Mouse (Mus musculus) embryonic facial prominence, embryonic 10.5 days (tissue): ENCODE data around the gene Aatk. TPM values are rescaled to one million over a fixed set of nuclear protein-coding genes. Genes with fewer than 3 reads are reported as not detected.

Experiments
- DNase-seq: peaks from one replicate; pipeline ENCODE4 v3.0.0-alpha.2; 2017; ENCODE audit warnings: low spot score
- H3K27ac ChIP-seq: fragments of 300-500 bp; sonication (generic); replicated peaks from 2 replicates; pipeline ENCODE4 v1.5.1; 2016; ENCODE audit warnings: mild to moderate bottlenecking
- H3K27me3 ChIP-seq: fragments of 300-500 bp; sonication (generic); replicated peaks from 2 replicates; pipeline ENCODE4 v1.6.1; 2016; ENCODE audit warnings: low read depth, mild to moderate bottlenecking; ENCODE audit not compliant: poor library complexity, severe bottlenecking
- H3K36me3 ChIP-seq: fragments of 300-500 bp; sonication (generic); replicated peaks from 2 replicates; pipeline ENCODE4 v1.6.1; 2016; ENCODE audit warnings: mild to moderate bottlenecking, moderate library complexity
- H3K4me1 ChIP-seq: fragments of 300-500 bp; sonication (generic); 2 replicates; pipeline ENCODE4 v1.6.1; 2016
- H3K4me3 ChIP-seq: fragments of 300-500 bp; sonication (generic); 2 replicates; pipeline ENCODE4 v1.5.1; 2016; ENCODE audit warnings: mild to moderate bottlenecking, moderate library complexity
- H3K9me3 ChIP-seq: fragments of 300-500 bp; sonication (generic); 2 replicates; pipeline ENCODE4 v1.6.1; 2016; ENCODE audit warnings: mild to moderate bottlenecking
- WGBS: fragments of 180-500 bp; shearing (Covaris S2); methylation state at CpG from one replicate; pipeline ENCODE4 v1.1.7; 2016; 5-methylcytosine and 5-hydroxymethylcytosine counted together
- polyA plus RNA-seq: library from polyadenylated mRNA; unstranded; fragments of >200 nt; fragmentation: Nextera tagmentation; extraction: Ambion mirVana; gene quantifications from 2 replicates; pipeline ENCODE4 v1.2.1, GENCODE M21; 2016

The Aatk gene
- 0.84 and 1.6 TPM in 2 replicates for polyA plus RNA-seq

DNA sequence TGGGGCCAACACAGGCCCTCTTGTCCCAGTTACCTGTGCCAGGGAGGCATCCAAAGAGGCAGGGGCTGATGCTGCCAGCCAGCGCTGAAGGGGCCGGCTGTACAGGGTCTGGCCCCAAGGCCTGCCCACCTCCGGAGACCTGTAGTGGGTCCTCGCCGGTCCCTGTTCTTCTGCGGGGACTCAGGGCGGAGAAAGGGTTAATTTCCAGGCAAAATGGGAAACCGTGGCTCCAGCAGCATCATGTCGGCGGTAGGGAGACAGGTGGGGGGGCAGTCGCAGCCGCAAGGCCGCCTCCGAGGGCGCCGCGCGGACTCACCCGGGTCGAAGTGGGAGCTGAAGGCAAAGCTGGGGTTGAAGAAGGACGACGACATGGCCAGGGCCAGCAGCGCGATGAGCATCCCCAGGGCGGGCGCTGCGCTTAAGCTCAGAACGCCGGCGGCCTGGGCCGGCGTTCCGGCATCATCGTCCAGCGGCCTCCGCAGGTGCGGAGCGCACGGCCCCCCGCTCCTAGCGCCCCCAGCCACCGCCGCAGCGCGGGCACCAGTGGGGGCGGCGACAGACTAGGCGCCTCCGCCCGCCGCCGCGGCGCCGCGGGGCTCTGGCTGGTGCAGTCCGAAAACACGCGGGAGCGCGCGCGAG is at the start of gene Aatk:
TSS of gene Aatk (minus strand) at position 615 of the 639 bp plus-strand sequence.
- Histone ChIP-seq H3K4me1 (peaks cover 61% of the 10 kb centered on the region), H3K27ac (peak within 1 kb of the TSS; percentile 82), H3K9me3 (no peaks in the 10 kb centered on the region), H3K4me3 (peak within 1 kb of the TSS; percentile 77), H3K36me3 (no peaks in the 10 kb centered on the region), H3K27me3 (peaks cover 75% of the 10 kb centered on the region)
- under 1% methylated on average over 63 of the region's 63 CpGs for WGBS
- peak; percentile 64 for DNase-seq

DNA sequence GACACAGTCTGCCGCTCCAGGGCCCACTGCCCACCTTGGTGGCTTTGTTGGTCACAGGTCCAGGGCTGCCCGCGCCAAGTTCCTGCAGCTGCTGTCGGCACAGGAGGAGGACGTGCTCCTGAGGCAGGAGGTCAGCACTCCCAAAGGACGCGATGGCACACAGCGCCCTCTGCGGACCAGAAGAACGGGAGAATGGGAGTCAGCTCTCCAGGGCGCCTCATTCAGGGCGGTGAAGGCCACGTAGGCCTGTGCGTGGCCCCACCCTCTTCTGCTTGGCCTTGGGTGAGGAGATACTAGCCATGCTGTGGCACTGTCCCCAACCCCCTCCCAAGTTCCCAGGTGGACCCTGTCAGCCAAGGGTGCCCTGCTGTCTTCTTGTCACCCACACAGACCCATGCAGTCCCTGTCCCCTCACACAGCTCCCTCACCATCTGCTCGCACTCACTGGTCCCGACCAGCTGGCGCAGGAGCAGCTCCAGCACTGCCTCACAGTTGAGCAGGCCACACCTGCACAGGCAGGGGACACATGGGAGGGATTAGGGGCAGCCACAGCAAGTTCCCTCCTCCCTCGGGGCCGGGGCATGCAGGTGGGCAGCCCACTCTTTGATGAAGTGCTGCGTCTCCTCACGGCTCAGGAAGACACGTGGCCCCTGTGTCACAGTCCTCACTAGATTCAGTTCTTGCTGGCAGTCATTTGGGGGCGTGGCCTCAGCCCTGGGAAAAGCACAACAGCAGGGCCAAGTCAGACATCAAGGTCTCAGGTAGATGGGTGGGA is 46.0 kb upstream of the Aatk start:
- H3K27ac ChIP-seq, result no peak overlapping the region
- no peaks in the 10 kb centered on the region for H3K27me3 ChIP-seq
- DNase-seq, result no peak
- no peak overlapping the region for H3K4me3 ChIP-seq
- WGBS, result 81% methylated on average over 23 of the region's 23 CpGs
- peaks cover 65% of the 10 kb centered on the region for H3K36me3 ChIP-seq
- H3K4me1 ChIP-seq, result peaks cover 8% of the 10 kb centered on the region
- H3K9me3 ChIP-seq, result no peaks in the 10 kb centered on the region

- H3K4me3 ChIP-seq, result no peak overlapping the region
- WGBS, result 90% methylated on average over 4 of the region's 4 CpGs
- H3K9me3 ChIP-seq, result no peaks in the 10 kb centered on the region
- peaks cover 14% of the 10 kb centered on the region for H3K4me1 ChIP-seq
- no peak for DNase-seq
- H3K27me3 ChIP-seq, result no peaks in the 10 kb centered on the region
- peaks cover 54% of the 10 kb centered on the region for H3K36me3 ChIP-seq
- no peak overlapping the region for H3K27ac ChIP-seq
These were observed 43.7 kb upstream of the Aatk start for GRCm38 (mm10) chr11:120090661-120091060.

DNA sequence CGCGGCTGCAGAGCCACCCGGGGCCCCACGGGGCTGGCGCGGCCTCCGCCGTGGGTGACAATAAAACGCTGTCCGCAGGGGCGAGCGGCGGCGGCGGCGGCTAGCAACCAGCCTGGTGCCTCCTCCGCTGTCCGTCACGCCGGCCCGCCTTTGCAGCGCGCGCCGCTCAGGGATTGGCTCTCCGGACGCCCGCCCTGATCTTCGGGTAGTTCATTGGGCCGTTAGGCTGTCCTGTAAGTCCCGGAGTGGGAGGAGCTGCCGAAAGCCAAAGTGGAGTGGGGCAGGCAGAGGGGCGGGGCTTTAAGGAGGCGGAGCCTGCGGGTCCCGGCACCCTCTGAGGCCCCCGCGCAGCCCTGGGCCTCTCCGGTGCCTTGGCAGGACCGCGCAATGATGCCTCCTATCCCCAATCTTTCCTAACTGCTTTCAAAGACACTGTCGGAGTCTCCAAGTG is 39.8 kb upstream of the Aatk start, which contains the start of gene Cep131:
TSS of gene Cep131 (minus strand) at position 126 of the 451 bp plus-strand sequence.
- H3K9me3 ChIP-seq, result no peaks in the 10 kb centered on the region
- peaks cover 25% of the 10 kb centered on the region for H3K4me1 ChIP-seq
- H3K36me3 ChIP-seq, result peaks cover 47% of the 10 kb centered on the region
- peak within 1 kb of the TSS; percentile 81 for H3K4me3 ChIP-seq
- H3K27me3 ChIP-seq, result no peaks in the 10 kb centered on the region
- WGBS, result under 1% methylated on average over 42 of the region's 42 CpGs
- H3K27ac ChIP-seq, result peak within 1 kb of the TSS; percentile 94
- peak; percentile 99 for DNase-seq

DNA sequence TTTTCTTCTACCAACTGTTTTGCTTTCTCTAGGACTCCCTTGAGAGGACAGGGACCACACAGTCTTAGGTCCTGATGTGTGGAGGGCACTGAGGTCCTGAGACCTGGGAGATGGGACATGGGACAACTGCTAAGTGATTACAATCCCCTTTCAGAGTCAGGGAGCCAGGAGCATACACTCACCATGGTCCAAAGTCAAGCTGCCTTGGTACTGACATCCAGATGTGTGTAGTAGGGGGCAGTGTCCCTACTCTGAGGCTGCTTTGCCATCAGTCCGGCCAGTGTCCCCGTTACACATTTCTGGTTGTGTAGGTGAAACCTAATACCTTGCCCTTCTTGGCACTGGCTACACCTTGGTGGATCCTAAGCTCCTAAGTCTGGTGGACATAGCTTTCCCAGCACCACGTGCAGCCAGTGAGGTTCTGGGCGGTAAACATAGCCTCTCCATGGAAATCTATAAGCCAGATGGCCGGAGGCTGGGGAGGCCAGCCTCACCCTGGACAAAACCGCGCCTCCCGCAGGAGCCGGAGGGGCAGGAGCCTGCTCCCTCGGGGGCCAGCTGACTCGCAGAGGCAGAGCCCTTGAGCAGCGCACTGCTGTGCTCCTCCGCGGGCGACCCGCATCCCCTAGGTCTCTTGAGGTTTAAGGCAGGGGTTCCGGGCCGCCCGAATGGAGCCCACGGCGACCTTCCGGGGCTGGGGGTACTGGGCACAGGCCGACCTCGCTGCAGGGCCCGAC is 39.1 kb upstream of the Aatk start:
- under 1% methylated on average over 25 of the region's 25 CpGs for WGBS

DNA sequence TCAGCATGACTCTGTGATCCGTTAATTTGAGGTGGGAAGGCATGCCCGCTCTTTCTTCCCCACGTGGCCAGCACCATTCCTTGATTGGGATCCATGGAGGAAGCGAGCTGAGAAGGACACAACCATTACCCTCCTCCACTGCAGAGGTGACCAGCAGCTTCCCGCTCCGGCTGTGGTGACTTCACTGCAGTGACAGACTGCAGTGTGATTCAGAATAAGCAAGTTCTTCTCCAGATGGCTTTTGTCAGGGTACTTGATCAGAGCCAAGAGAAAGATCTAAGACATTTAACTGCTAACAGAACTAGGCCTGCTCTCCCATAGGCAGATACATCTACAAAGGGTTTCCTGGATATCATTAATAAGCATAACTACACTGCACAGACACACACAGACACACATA is 33.3 kb upstream of the Aatk start:
- Histone ChIP-seq H3K27me3 (no peaks in the 10 kb centered on the region), H3K27ac (no peak overlapping the region), H3K4me1 (peaks cover 11% of the 10 kb centered on the region), H3K9me3 (no peaks in the 10 kb centered on the region), H3K4me3 (no peak overlapping the region), H3K36me3 (peaks cover 96% of the 10 kb centered on the region)
- 92% methylated on average over 6 of the region's 6 CpGs for WGBS
- DNase-seq, result no peak

More for the DNA sequence above, 39.1 kb upstream of the Aatk start:
- DNase-seq, result no peak
- Histone ChIP-seq H3K27ac (peak overlapping the region; percentile 94), H3K4me1 (peaks cover 25% of the 10 kb centered on the region), H3K27me3 (no peaks in the 10 kb centered on the region), H3K36me3 (peaks cover 47% of the 10 kb centered on the region), H3K9me3 (no peaks in the 10 kb centered on the region), H3K4me3 (peak overlapping the region; percentile 81)

- Histone ChIP-seq H3K27me3 (no peaks in the 10 kb centered on the region; the same call in 1 of the 2 replicates), H3K4me1 (peaks cover 28% of the 10 kb centered on the region), H3K4me3 (no peak overlapping the region), H3K36me3 (peaks cover 100% of the 10 kb centered on the region), H3K9me3 (no peaks in the 10 kb centered on the region), H3K27ac (no peak overlapping the region)
- 82% methylated on average over 3 of the region's 3 CpGs for WGBS
- DNase-seq, result no peak
These were observed 29.2 kb upstream of the Aatk start for GRCm38 (mm10) chr11:120076191-120076590.

- peaks cover 100% of the 10 kb centered on the region for H3K36me3 ChIP-seq
- no peak overlapping the region for H3K4me3 ChIP-seq
- no peaks in the 10 kb centered on the region for H3K9me3 ChIP-seq
- WGBS, result 90% methylated on average over 9 of the region's 9 CpGs
- H3K4me1 ChIP-seq, result peaks cover 56% of the 10 kb centered on the region
- H3K27ac ChIP-seq, result no peak overlapping the region
- no peaks in the 10 kb centered on the region; the same call in 1 of the 2 replicates for H3K27me3 ChIP-seq
- DNase-seq, result no peak
These were observed 26.1 kb upstream of the Aatk start for GRCm38 (mm10) chr11:120072986-120073647.

GRCm38 (mm10) chr11:120071731-120072320 is 24.9 kb upstream of the Aatk start:
- H3K9me3 ChIP-seq, result no peaks in the 10 kb centered on the region
- DNase-seq, result no peak
- H3K4me3 ChIP-seq, result no peak overlapping the region
- peaks cover 100% of the 10 kb centered on the region for H3K36me3 ChIP-seq
- 73% methylated on average over 7 of the region's 7 CpGs for WGBS
- H3K4me1 ChIP-seq, result peaks cover 69% of the 10 kb centered on the region
- peak overlapping the region; percentile 72 for H3K27ac ChIP-seq
- no peaks in the 10 kb centered on the region; the same call in 1 of the 2 replicates for H3K27me3 ChIP-seq

- H3K4me1 ChIP-seq, result peaks cover 77% of the 10 kb centered on the region
- H3K27ac ChIP-seq, result peak overlapping the region; percentile 72; the same call in 1 of the 2 replicates
- no peak for DNase-seq
These were observed 24.1 kb upstream of the Aatk start for GRCm38 (mm10) chr11:120071065-120071464.

GRCm38 (mm10) chr11:120070286-120070930 is 23.4 kb upstream of the Aatk start:
- Histone ChIP-seq H3K27ac (no peak overlapping the region), H3K4me3 (no peak overlapping the region), H3K27me3 (no peaks in the 10 kb centered on the region; the same call in 1 of the 2 replicates), H3K36me3 (peaks cover 100% of the 10 kb centered on the region), H3K9me3 (no peaks in the 10 kb centered on the region), H3K4me1 (peaks cover 80% of the 10 kb centered on the region)
- DNase-seq, result no peak
- WGBS, result 88% methylated on average over 27 of the region's 27 CpGs

More at GRCm38 (mm10) chr11:120071065-120071464, 24.1 kb upstream of the Aatk start:
- H3K9me3 ChIP-seq, result no peaks in the 10 kb centered on the region
- H3K36me3 ChIP-seq, result peaks cover 100% of the 10 kb centered on the region
- no peaks in the 10 kb centered on the region; the same call in 1 of the 2 replicates for H3K27me3 ChIP-seq
- no peak overlapping the region for H3K4me3 ChIP-seq
- 30% methylated on average over 12 of the region's 12 CpGs for WGBS
